Mouse (Mus musculus) erythroblast, embryonic 14.5 days (primary cell): ENCODE results near the gene Mapk11.

Experiments used
- GATA1 ChIP-seq: IDR thresholded peaks from 2 replicates; pipeline ENCODE4 v1.6.1; 2012; ENCODE audit warnings: low read length, inconsistent platforms, mixed read lengths
- TAL1 ChIP-seq: IDR thresholded peaks from 3 replicates; pipeline ENCODE4 v1.6.1; 2012; ENCODE audit warnings: low read length, inconsistent platforms, mixed read lengths

- no peak for TF ChIP-seq GATA1
- TF ChIP-seq TAL1 = no peak
Observed at GRCm38 (mm10) chr15:89195261-89195681, 45.8 kb upstream of the Mapk11 start.
